Mouse (Mus musculus) stomach, postnatal 0 days (tissue): ENCODE results near the gene Alppl2.

ENCODE experiments used
- CTCF ChIP-seq: IDR thresholded peaks from 2 replicates; pipeline ENCODE4 v1.5.1; 2016; ENCODE audit warnings: antibody characterized with exemption, low read depth, mild to moderate bottlenecking, moderate library complexity
- EP300 ChIP-seq: optimal IDR thresholded peaks from 2 replicates; pipeline ENCODE3; 2016; ENCODE audit warnings: antibody characterized with exemption

- no peak for TF ChIP-seq EP300
- TF ChIP-seq CTCF, result peak; percentile 11; the same call in 1 of the 2 replicates
Observed at GRCm38 (mm10) chr1:87051369-87051768, 38.4 kb downstream of the Alppl2 start.
